Mouse (Mus musculus) layer of hippocampus, adult 18-20 months (tissue): ENCODE data around the gene Zeb2. TPM values are rescaled to one million over a fixed set of nuclear protein-coding genes. Genes with fewer than 3 reads are reported as not detected.

Experiments
- DNase-seq, 2 experiments: peaks; one replicate each; pipeline ENCODE4 v3.0.0; 2022; ENCODE audit warnings: low spot score in 2 of 2
- long read RNA-seq: library from polyadenylated mRNA; stranded (forward); transcript quantifications from one replicate; pipeline ENCODE4 v2.0.0, GENCODE M21; 2021
- total RNA-seq, 2 experiments: library from RNA; stranded (reverse); gene quantifications; 2 replicates each; pipeline ENCODE4 v1.2.3; 2021

Gene Zeb2
- total RNA-seq, result 100 to 1,000 TPM; 381 to 385 TPM
- long read RNA-seq, full-length matches to known transcripts, result 35 of 69 reads
- long read RNA-seq, partial matches to known transcripts, result 18 of 69 reads
- long read RNA-seq, other reads (novel, unspliced or antisense), result 16 of 69 reads

DNA sequence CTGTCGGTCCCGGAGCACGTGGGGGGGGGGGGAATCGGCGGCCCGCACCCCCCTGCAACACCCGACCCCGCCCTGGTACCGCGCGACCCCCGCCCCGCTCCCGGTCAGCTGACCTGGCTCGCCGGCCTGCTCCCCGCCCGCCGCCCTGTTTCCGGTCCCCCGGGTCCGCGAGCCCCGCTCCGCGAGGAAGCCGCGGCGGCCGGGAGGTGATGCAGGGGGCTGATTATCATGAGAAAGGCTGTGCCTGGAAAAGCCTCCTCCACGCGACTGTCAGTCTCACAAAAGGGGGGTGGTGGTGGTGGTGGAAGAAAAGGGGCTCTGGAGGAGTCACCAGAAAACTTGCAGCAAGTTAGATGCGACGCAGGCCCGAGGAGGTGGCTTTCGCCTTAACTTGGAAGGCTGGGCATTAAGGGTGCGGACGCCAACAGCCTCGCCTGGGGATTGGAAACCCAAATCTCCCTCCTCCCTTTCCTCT, at the start of gene Zeb2:
TSS of gene Zeb2 (minus strand) at position 309 of the 475 bp plus-strand sequence.
- DNase-seq, result peak in 1 of 2 experiments; percentile 81

DNA sequence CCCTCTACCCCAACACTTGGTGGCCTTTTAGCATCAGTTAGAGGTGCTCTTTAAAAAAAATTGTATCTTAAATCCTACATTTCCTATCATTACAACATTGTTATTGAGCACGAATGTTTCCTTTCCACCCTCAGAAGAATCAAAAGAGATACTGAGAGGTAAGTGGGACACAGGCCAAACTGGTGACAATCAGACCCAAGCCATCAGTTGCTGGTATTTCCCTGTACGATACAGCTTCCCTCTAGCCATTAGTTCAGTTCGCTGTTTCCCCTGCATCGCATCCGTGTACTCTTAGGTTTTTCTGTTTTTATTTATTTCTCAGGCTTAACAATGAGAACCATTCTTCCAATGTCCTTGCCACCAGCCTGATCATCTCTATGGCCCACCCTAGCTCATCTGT, 41.6 kb upstream of the Zeb2 start:
- DNase-seq, result no peak

DNA sequence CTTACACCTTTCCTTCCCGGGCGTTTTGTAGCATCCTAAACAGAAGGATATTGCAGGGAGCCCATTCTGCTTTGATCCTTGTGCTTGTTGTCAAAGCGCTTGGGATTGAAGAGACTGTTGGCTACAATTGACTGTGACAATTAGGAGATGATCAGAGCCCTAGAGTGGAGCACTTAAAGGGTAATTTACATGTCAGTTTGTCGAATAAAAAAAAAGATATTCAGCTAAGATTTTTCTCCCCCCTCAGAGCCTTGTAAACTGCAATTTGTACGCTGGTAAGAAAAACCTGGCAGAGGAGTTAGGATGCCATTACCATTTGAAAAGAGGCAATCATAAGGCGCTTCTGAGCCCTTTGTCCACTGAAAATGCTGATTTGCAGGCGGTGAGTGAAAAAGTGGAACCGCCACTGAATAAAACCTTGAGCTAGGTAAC, 41.2 kb upstream of the Zeb2 start:
- DNase-seq, result peak in 1 of 2 experiments; percentile 40

DNA sequence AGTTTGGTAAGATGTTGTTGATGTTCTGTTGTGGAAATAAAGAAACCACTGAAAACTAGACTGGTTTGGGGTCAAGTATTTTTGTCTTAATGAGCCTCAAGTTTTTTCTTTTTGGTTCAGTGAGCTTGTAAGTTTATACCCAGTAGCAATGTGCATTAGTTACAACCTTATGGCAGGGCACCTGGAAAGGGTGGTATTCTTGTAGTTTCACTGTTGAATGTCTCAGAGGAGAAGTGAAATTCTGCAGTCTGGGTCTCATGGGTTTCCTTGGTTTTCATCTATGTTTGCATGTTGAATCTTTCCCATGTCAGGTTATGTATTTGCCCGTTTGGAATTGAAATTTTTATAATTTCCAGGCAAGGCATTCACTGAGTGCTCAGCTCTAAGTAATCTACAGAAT, 36.1 kb upstream of the Zeb2 start:
- no peak for DNase-seq

DNA sequence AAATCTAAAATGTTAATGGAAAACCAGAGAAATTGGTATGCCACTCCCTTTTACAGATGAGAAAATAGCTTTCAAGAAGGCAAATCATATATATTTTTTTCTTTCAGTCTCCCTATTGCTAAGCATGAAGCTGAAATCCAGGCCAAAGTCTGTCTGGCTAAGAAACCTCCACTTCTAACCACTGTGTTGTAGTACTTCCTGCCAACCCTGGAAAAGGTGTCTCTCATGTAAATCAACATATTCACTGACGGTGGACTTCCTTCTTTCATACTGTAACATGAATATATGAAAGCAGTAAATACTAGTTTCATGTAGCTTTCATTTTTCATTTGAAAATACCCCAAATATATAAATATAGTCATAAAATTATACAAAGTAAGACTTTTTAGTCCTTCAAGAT, 26.0 kb upstream of the Zeb2 start:
- no peak for DNase-seq

DNA sequence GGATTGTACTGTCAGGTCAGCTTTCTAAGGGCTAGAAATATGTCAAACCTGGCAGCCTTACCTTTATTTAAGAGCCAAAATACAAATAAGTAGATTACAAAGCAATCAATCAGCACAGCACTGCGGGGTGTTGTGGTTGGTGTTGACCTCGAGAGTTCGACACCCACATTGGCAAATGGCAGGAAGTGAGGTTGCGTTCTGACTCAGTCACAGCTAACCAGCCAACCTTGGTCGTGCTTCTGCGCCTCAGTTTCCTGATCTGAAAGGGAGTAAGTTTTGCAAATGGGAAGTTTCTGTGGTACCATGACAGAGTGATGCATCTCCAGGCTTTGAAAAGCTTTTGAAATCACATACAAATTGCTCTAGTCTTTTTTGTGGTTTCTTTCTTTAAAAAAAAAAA, 21.7 kb upstream of the Zeb2 start:
- no peak for DNase-seq

DNA sequence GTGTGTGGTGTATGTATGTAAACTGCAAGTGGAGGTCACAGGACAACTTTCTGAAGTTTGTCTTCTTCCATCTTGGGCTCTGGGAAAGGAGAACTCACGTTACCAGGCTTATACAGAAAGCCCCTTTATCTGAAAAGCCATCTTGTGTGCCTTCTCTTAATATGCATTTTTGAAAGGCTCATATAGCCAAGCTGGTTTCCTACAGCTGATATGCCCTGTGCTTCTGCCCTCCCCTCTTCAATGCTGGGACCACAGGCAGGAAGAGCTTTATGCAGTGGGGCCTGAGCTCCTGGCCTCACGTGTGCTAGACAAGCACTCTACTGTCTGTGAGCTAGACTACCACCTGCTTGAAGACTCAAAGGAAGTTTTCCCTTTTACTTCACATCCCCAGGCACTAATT, 19.6 kb upstream of the Zeb2 start:
- DNase-seq, result no peak

DNA sequence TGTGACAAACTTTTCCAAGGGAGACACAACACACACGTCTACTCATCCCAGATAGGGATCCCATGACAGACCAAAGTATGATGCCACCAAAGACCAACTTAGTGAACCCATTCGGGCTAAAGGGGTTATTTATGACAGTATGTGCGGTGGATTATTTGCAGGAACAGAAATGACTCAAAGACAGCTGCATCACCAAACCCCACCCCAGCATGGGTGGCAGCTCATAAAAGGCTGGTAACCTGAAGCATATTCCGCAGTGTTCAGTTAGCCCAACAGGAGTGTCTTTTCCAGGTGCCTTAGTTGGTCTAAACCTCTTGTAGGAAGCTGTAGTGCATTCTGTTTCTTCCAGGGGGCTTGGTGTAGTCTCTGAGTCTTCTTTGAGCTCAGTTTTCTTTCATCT, 16.0 kb upstream of the Zeb2 start:
- DNase-seq, result no peak

DNA sequence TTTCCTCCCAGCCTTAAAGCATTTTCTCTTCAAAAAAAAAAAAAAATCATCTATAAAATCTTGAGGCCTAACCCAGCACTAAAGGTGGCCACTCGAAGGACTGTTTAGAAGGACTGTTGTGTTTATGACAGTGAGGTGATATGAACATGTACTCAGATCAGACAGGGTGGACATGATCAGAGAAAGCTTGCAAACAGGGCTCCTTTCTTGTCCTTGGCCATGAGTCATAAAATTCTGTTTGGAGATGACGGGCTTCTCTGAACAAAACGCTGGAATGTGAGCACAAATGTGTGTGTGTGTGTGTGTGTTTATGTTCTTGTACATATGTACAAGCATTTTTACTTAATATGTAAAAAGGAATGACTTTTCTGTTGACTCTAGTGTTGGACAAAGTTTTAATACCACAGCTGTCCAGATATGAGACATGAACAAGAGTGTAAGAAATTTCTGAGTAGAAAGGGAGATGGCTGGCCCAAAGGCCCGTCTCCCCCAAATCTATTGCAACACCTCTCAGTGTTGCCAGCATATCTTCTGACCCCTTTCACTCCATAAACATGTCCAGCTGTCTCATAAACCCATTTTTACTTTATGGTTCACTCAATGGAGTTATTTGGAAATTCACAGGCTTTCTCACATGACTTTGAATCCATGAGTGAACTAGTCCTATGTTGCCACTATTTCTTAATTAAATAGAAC, 13.4 kb upstream of the Zeb2 start:
- DNase-seq, result no peak

DNA sequence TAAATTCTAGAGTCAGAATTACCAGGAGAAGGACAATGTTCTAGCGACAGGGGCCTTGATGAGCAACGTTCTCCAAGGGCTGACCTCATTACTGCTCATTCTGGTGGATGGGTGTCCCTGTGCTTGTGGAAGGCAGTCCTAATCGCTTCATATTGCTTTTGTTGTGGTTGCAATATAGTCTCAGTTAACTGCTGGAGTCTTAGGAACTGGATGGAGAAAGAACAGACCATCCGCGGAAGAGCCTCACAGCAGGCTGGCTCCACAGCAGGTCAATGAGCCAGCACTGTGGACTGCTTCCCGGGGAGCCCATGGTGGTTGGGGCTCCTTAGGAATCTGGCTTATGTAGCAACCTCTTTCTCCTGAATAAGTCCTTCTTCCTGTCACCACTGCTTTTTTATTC, 12.4 kb upstream of the Zeb2 start:
- no peak for DNase-seq

DNA sequence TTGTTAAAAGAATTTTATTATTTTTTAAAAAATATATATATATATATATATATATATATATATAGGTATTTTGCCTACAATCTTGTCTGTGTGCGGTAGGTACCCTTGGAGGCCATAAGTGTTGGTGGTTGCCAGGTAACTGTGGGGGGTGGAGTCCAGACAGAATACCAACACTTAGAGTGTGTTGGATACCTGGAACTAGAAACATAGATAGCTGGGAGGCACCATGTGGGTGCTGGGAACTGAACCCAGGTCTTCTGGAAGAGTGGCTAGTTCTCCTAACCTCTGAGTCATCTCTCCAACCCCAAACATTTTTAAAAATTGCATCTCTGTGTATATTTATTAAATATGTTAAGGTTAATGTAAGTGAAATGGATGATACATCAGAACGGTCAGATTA, 11.5 kb upstream of the Zeb2 start:
- DNase-seq, result no peak

DNA sequence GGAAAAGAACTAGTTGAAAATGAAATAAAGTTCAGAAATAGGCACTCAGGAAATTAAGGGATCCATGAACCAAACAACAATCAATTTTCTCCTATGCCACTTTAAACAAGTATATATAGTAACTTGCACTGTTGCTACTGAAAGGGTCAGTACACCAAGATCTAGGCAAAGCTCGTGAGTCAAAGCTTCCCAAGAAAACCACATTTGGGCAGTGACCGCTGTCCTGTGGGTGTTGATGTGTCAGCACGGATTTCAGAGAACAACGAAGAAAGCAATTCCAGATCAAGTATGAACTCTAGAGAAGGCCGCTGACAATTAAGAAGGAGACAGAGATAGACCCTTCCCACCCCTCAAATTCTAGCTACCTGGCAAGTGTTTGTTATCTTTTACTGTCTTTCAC, 9.2 kb upstream of the Zeb2 start:
- no peak for DNase-seq

DNA sequence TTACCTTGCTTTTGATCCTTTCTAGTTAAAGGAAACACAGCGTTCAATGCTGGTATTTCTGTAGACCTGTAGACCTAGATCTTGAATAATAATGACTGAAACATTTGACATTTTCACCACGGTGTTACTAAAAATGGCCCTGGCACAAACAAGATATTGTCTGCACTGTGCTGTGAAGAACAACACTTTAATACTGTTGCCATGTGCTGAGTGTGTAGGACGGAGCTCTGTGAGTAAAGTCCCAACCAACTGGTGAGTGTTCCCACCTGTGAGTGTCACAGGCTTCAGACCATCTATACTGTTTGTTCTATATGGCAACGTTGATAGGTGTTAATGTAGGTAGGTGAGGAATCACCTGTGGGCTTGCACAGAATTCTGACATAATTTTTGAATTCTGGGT, 8.0 kb upstream of the Zeb2 start:
- DNase-seq, result peak in 1 of 2 experiments; percentile 55

DNA sequence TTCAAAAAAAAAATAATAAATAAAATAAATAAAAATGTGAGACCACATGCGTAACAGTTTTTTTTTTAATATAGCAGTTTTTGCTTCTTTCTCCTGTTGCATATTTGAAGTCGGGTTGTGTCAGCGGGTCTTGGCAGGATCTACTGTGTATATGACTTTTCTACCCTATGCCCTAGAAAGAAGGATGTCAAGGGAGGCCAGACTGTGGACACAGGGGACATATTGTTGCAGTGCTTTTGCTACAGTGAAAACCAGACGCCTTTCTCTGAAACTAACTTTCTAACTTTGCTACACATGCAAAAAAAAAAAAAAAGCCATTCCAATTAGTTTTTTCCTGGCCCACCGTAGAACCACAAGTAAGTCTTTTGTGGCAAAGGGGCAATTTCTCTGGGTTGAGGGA, 6.3 kb upstream of the Zeb2 start:
- no peak for DNase-seq

DNA sequence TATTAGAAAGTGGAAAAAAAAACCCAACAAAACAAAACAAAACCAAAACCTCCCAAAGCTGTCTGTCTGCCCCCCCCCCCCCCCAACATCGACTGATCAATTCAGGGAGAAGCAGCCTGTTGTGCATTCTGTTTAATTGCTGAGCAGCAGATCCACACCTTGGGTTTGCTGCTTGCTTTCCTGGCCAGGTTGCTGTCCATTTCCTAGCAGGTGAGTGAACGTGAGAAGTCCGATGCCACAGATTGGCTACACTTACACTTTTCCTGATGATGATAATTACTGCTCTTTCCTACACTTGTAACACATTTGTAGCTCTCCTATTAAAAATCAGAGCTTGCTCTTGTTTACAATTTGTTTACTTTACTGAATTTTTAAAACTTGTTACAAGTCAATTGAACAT, 926 bp upstream of the Zeb2 start:
- DNase-seq, result peak in 1 of 2 experiments; percentile 44

DNA sequence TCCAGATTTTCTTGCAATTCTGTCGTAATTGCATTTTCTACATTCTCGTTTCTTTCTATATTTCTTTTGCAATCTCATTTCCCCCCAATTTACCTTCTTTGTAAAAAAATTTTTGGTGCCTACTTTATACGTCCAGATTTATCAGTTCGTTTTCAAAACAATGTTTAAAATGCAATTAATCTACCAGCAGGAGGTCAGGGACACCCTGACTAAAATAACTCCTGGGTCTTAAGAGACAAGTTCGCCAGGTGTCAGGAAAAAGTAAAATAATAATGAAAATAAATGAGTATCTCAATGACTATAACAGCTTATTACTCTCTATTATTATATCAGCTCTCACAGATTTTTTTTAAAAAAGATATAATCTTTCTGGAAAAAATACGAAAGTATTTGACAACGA, 397 bp upstream of the Zeb2 start:
- no peak for DNase-seq

DNA sequence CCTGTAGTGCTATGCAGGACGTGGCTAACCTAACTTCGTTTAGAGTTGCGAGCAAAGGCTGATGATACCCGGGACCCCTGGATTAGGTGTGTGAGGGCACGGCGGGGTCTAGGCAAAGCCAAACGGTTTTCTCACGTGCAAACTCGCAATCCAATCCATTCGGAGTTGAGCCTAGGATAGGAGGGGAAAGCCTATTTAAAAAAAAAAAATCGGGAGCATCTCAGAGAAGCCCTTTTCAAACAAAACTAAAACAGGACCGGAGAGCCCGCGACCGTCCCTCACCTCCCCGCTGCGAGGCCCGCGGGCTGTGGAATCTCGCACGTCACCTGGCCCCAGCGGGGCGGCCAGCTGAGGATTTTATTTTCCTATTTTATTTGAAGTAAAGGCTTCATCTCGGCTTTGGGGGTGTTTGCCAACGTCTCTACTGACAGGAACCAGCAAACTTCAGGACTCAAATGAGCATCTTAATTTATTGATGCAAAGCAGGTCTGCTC, 617 bp downstream of the Zeb2 start:
- peak in 1 of 2 experiments; percentile 50 for DNase-seq

DNA sequence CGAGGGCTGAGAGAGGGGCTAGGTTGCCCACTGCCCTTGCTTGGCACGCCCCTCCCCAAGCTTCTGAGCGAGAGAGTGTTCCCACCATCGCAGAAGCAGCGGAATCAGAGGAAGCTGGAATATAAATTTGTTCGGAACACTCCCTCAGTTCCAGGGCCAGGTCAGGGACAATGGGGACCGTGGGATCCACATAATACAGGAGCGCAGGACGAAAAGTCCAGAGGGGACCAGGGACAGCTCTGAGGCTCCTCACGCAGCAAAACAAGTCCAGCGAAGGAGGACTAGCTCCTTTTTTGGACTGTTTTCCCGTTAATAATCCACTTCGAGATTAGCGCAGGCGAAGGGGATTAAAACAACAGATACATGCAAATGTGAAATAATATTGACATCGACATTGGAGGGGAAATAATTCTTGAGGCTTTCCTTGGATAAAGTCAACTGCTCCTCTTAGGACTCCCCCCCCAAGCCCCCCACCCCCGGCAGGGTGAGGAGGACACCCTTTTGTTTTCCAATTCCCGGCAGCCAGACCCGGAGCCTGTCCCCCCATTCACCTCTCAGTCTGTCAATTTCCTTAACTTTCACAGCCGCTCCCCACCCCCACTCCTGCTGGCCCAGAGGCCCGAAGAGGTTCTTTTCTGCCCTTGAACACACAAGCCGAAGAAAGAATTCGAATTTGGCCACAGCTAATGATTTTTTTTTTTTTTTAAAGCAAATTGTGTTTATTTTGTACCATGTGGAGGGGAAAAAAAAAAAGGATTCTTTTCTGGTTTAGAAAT, 1.3 kb downstream of the Zeb2 start:
- peak in 1 of 2 experiments; percentile 71 for DNase-seq

DNA sequence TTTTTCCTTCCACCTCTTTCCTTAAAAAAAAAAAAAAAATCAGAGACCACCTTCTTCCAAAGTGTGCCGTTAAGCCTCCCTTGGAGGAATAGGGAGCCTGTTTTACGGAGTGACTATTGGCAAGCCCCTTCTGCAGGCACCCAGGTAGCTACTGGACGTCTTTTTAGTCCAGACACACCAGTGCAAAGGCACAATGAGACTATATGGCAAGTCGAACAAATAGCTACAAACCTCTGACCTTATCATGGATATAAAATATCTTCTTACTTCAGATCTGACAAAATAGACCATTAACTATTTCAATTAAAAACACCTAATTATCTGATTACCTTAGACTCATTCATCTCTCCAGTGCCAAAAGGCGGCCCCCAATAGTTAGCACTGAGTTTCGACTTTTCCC, 2.0 kb downstream of the Zeb2 start:
- peak in 1 of 2 experiments; percentile 22 for DNase-seq

DNA sequence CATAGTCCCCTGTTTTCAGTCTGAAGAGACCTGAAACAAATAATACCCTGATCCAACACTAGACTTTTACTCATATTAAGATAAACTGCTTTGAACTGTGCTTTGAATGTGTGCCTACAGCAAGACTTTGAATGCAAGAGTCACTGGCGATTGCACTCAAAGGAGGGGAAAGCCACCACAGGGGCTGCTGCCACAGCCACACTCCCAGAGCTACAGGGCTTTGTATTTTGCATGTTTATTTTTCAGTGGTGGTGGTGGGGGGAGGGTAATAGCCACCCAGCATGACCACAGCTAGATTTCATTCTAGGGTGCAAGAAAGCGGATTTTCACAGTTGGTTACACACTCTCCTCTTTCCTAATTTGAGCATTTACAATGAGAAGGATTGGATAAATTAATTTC, 2.6 kb downstream of the Zeb2 start:
- DNase-seq, result peak in 1 of 2 experiments; percentile 42

DNA sequence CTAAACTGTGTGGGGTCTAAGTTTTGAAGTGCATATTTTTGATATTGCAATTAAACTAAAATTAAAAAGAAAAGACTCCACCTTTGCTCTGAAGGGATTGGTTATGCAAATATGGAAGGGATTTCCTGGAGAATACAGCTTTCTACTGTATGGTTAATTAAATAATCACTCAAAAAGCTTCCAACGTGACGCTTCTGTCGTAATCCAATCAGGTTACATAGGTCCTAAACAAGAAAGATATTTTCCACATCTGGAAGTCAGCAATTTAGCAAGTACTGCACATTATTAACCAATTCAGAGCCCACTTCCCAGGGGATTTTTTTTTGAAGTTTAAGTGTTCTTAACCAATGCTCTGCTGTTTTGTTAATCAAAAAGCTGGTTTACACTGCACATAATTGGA, 3.3 kb downstream of the Zeb2 start:
- peak in 1 of 2 experiments; percentile 63 for DNase-seq
